Mouse (Mus musculus) heart, postnatal 0 days (tissue): ENCODE measurements around the gene Lingo1.

Experiments
- CTCF ChIP-seq: IDR thresholded peaks from 2 replicates; pipeline ENCODE4 v1.5.1; 2016; ENCODE audit warnings: antibody characterized with exemption, control low read depth, low read depth
- EP300 ChIP-seq: IDR thresholded peaks from 2 replicates; pipeline ENCODE4 v1.6.1; 2016; ENCODE audit warnings: antibody characterized with exemption, low read depth

GRCm38 (mm10) chr9:56669605-56670221 is 126.6 kb downstream of the Lingo1 start:
- no peak for TF ChIP-seq CTCF
- no peak for TF ChIP-seq EP300
